Mouse (Mus musculus): Measurements from ENCODE around the gene Fam71e1.
A peak's percentile ranks its signal among the peaks of the same experiment; 100 is the strongest.

Gene Fam71e1

DNA sequence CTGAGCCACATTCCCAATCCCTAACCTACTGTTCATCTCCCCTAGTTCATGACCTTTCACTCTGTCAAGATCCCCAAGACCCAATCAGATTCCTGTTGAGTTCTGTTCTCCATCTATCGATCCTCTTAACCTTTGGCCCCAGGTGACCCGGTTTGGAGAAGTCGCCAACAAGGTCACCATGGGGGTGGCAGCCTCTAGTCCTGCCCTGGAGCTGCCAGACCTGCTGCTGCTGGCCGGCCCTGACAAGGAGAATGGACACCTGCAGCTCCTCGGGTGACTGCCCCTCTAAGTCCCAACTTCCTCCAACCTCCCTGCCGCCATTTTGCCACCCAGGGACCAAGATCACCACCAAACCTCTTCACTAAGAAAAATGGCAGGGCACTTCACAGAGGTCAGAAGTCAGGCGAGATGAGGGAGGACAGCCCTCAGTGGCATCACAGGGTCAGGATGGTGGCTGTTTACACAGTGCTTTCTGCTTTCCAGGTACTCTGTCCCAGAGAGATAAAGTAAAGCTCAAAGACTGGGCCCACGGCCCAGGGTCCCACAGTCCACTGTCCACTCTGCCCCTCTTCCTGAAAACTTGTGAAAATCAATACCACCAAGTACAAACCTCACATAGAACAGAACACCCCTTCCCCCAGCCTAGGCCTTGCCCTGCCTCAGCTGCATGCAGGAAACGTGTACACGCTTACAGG is 1.1 kb downstream of the Fam71e1 start:
- no peak for DNase-seq (ENCODE audit: low spot score in 2 of 2)

DNA sequence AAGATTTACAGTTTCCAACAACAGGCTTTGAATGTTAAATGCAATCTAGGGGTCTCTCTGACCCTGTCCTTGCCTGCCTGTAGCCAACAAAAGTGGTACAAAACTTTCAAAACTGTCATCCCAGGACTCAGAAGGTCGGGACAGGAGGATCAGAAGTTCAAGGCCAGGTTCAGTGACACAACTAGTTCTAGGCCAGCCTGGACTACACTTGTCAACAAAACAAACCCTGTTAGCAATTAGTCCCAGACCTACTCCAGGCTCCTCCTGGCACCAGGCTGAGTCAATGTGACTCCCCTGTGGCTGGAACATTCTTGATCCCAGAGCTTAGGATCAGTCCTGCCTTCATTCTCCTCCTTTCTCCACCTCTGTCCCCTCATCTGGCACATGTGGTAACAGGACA is 2.5 kb downstream of the Fam71e1 start:
- no peak for DNase-seq (ENCODE audit: low spot score in 2 of 2)

GRCm38 (mm10) chr7:44500046-44500445 is 3.7 kb downstream of the Fam71e1 start:
- DNase-seq (ENCODE audit: low spot score in 2 of 2): no peak

- DNase-seq (ENCODE audit: low spot score in 2 of 2): peak; percentile 70 to 81
These were observed 5.3 kb downstream of the Fam71e1 start for GRCm38 (mm10) chr7:44501563-44502115.

DNA sequence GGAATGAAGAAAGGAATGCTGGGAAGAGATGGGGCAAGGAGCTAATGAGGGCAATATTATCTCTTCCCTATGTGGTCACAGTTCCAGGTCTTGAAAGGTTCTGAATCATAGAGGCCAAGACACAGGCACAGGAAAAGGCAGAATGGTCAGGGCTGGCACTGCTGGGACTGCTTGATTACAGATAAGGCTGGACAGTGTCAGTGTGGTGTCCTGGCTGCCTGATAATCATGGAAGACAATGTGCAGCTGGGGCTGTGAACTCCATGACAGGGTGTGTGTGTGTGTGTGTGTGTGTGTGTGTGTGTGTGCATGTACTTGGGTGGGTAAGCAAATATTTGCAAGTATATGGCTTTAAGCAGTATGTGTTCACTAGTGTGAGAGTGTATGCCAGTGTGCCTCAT is 11.1 kb downstream of the Fam71e1 start:
- no peak for DNase-seq (ENCODE audit: low spot score in 2 of 2)

- DNase-seq (ENCODE audit: low spot score in 2 of 2): no peak
These were observed 23.0 kb downstream of the Fam71e1 start for GRCm38 (mm10) chr7:44519240-44519913.

- no peak for DNase-seq (ENCODE audit: low spot score in 2 of 2)
These were observed 24.6 kb downstream of the Fam71e1 start for GRCm38 (mm10) chr7:44520990-44521389.

DNA sequence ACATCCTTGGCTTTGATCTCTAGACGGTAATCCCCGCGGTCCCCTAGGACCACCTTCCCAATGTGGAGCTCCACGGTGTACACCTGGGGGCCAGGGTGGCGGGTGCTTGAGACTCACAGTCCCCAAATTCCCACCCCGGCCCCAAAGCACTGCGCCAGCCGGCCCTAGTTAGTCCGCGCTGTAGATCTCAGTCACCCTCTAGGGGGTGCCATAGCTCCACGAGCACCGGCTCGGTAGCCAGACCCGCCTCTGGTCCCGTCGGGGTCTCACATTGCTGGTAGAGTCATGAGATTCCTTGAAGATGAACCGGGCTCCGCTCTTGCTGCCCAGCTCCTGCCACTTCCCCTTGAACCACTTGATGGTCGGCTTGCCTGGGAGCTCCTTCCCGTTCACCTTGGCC is 25.3 kb downstream of the Fam71e1 start:
- DNase-seq (ENCODE audit: low spot score in 2 of 2): peak in 1 of 2 experiments; percentile 68

GRCm38 (mm10) chr7:44523056-44523455 is 26.7 kb downstream of the Fam71e1 start:
- no peak for DNase-seq (ENCODE audit: low spot score in 2 of 2)

DNA sequence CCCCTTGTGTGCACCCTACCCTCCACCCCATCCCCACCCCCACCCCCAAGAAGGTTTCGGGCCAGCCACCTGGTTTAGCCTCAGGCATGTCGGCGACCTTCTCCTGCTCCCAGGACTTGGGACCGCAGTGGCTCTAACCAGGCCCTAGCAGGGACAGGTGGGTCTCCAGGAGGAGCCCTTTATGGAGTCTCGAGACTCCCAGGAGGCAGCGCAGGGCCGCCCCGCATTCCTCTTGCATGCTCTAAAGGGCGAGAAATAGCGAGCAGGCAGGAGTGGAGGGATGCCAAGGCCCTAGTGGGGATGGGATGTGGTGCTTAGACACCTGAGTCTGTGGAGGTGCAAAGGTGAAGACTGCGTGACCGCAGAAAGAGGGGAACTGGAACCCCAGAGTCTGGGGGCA is 28.1 kb downstream of the Fam71e1 start, which contains the start of gene Mybpc2:
Mybpc2 (minus strand) TSS at position 155 of the 400 bp plus-strand sequence.
- DNase-seq (ENCODE audit: low spot score in 2 of 2): no peak

DNA sequence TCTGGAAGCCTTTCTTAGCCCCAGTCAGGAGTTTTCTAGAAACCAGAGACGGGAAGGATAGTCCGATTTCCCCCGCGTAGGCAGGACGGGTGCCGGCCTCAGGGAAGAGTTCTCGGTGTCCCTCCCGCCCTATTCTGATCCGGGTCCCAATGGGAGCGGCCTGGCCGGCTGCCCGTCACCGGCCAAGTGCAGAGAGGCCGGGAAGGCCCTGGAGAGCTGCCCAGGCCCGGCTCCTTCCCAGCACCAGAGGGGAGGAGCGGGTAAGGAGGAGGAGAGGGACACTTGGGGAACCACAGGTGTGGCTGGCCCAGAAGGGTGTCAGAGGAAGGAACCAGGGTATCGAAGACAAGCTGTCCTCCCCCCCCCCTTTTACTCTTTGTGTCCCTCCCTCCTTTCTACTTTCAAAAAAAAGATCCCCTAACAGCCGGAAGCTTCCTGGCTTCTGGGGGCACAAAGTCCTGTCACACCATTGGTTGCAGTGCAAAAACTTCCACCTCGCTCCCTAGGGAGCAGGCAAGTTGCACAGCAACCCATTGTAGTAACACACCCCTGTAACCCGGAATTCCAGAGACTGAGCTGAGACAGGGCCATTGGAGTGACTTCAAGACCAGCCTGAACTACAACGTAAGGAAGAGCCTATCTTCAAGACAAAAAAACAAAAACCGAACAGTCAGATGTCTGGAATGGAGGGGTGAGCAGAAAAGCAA is 28.9 kb downstream of the Fam71e1 start:
- DNase-seq (ENCODE audit: low spot score in 2 of 2): no peak

DNA sequence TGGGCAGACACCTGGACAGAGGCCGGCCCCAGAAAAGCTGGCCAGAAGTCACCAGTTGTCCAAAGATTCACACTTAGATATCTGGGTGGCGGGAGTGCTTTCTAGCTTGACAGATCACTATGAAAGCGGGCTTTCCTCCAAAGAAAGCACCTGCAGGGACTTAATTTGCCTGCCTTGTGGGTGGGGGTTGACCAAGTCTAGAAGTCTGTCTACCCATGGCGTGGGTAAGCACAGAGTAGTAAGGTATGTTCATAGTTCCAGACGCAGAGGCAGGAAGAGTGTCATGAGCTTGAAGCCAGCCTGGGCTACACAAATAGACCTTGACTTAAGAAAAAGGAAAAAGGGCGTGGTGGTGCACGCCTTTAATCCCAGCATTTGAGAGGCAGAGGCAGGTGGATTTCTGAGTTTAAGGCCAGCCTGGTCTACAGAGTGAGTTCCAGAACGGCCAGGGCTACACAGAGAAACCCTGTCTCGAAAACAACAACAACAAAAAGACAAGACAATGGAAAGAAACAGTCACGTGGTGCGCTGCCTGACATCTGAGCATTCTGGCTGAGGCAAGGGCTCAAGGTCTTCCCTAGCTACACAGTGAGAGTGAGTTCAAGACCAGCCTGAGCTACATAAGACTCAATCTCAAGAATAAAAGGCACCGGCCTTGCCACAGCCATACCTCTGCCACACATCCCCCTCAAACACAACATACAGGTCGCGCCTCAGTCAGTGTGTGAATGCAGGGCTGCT is 30.2 kb downstream of the Fam71e1 start:
- no peak for DNase-seq (ENCODE audit: low spot score in 2 of 2)

DNA sequence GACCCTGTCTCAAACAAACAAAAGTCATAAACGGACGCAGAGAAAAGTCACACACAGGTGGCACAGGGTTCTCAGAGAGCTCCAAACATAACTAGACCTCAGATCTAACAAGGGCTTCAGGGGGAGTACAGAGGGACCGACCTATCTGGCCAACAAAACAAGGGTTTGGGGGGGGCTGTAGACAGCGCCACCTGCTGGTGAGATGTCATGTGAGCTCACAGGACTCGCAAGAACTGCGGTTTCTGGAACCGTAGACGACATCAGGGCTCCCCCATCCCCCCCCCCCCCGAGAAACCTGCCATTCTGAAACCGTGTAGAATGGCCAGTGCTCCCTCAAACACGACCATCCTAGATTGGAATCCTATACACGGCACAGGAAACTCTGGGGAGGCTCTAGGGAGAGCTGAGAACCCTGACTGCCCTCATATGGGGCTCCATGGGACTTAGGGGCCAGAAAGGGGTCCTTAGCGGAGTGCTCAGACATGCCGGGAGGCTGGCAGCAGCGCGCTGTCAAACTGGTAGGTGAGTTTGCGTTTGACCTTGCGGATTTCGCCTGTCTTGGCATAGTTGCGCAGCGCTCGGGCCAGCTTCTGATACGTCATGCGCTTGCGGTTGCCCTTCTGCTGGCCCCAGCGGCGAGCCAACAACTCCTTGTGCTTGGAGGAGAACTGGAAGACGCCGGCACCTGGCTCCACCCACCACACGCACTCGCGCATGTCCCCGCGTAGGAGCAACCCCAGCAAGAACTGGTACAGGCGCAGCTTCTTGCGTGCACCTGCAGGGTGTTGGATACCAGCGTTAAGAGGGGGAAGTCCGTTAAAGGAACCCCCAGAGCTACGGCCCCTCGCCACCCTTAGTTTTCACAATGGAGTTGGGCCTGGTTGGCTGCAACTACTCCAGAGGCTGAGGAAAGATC is 31.4 kb downstream of the Fam71e1 start:
- DNase-seq (ENCODE audit: low spot score in 2 of 2): peak; percentile 74 to 88

- DNase-seq (ENCODE audit: low spot score in 2 of 2): no peak
These were observed 33.1 kb downstream of the Fam71e1 start for GRCm38 (mm10) chr7:44529518-44529917.

- DNase-seq (ENCODE audit: low spot score in 2 of 2): no peak
These were observed 34.1 kb downstream of the Fam71e1 start for GRCm38 (mm10) chr7:44530507-44530906.

DNA sequence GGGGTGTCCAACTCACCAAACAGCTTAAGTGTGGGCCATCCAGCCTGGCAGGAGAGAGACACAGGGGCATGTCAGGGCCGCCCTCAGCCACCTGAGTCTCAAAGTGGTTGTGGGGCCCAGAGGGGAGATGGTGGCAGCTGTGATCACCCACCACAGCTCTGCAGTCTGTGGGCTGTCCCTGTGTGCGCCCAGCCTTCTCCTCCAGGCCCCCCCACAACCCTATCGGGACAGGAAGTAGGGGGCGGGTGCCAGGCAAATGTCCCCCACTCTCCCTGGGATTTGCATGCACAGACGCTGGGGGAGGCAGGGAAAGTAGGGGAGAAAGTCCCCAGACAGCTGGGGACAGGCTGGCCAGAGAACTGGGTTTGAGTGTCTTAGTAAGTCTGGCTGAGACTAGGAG is 34.8 kb downstream of the Fam71e1 start:
- no peak for DNase-seq (ENCODE audit: low spot score in 2 of 2)

DNA sequence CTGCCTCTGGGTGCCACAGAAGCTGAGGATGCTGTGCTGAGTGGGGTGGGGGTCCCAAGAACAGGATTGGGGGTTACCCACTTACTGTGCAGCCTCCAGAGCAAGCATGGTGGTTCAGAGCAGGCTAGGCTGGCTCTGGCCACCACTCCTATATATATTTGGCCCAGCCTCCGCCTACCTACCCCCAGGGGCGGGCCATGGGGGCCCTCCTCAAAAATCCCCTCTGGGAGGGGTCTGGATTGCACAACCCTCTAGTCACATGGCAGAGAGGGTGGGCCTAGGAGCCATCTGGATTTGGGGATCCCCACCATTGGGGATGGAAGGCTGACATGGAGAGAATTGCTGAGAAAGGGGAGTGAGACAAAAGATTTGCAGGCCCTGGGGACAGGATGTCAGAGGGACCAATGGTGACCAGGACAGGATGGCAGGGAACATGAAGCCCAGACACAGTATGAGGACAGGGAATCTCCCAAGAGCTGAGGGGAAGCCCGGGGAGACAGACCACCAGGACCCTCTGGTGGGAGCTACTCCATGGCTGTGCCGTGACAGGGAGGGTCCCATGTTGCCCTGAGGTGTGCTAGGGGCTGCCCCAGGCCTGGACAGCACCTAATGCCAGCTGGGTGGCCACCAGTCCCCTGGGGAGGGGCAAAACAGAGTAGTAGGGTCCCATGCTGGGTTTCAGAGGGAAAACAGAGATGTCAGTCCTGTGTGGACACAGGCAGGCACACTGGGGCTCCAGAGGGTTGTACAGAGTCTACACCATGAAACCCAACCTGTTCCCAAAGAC is 35.8 kb downstream of the Fam71e1 start, which contains the start of gene Spib:
Spib (minus strand) TSS at position 126 of the 787 bp plus-strand sequence.
- DNase-seq (ENCODE audit: low spot score in 2 of 2): no peak

- DNase-seq (ENCODE audit: low spot score in 2 of 2): no peak
These were observed 36.8 kb downstream of the Fam71e1 start for GRCm38 (mm10) chr7:44532918-44533745.

DNA sequence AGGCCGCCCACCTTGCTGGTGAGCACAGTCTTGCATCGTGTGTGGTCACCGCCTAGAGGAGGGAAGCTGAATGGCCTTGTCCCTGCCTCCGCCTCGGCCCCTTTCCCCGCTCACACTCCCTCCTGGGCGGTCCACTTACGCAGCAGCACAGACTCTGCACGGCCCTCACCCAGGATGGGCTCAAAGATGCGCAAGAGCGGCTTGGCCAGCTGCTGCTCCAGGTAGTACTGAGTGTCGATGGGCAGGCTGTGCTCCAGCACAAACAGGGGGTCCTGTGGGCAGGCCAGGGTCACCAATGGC is 37.3 kb downstream of the Fam71e1 start:
- no peak for DNase-seq (ENCODE audit: low spot score in 2 of 2)
